Mouse (Mus musculus) frontal cortex, postnatal 25 days (tissue): ENCODE results near the gene Lingo2.

Experiments
- DNase-seq, 2 experiments: peaks; one replicate each; pipeline ENCODE4 v3.0.0; 2022; ENCODE audit warnings: low spot score in 2 of 2

Gene Lingo2

GRCm38 (mm10) chr4:36560997-36561396 is 390.6 kb downstream of the Lingo2 start:
- DNase-seq: no peak

- DNase-seq: no peak
Measured at GRCm38 (mm10) chr4:36540664-36541360, 410.7 kb downstream of the Lingo2 start.

GRCm38 (mm10) chr4:36533895-36534294 is 417.7 kb downstream of the Lingo2 start:
- no peak for DNase-seq

GRCm38 (mm10) chr4:36490255-36490654 is 461.3 kb downstream of the Lingo2 start:
- no peak for DNase-seq

GRCm38 (mm10) chr4:36435211-36435610 is 516.3 kb downstream of the Lingo2 start:
- no peak for DNase-seq

- DNase-seq: no peak
Measured at GRCm38 (mm10) chr4:36426192-36426591, 525.4 kb downstream of the Lingo2 start.

- no peak for DNase-seq
Measured at GRCm38 (mm10) chr4:36407350-36407749, 544.2 kb downstream of the Lingo2 start.

GRCm38 (mm10) chr4:36368925-36369324 is 582.6 kb downstream of the Lingo2 start:
- no peak for DNase-seq

GRCm38 (mm10) chr4:36354401-36354800 is 597.1 kb downstream of the Lingo2 start:
- DNase-seq: no peak

GRCm38 (mm10) chr4:36331741-36332140 is 619.8 kb downstream of the Lingo2 start:
- no peak for DNase-seq

GRCm38 (mm10) chr4:36325603-36326002 is 625.9 kb downstream of the Lingo2 start:
- DNase-seq: no peak

GRCm38 (mm10) chr4:36313067-36313466 is 638.5 kb downstream of the Lingo2 start:
- DNase-seq: no peak

- no peak for DNase-seq
Measured at GRCm38 (mm10) chr4:36311431-36311830, 640.1 kb downstream of the Lingo2 start.

GRCm38 (mm10) chr4:36305228-36305627 is 646.3 kb downstream of the Lingo2 start:
- DNase-seq: no peak

- DNase-seq: no peak
Measured at GRCm38 (mm10) chr4:36289701-36290053, 661.9 kb downstream of the Lingo2 start.

- DNase-seq: peak; percentile 41 to 43
Measured at GRCm38 (mm10) chr4:36288813-36289700, 662.5 kb downstream of the Lingo2 start.

- no peak for DNase-seq
Measured at GRCm38 (mm10) chr4:36262436-36263169, 688.9 kb downstream of the Lingo2 start.

GRCm38 (mm10) chr4:36186231-36186922 is 765.2 kb downstream of the Lingo2 start:
- peak in 1 of 2 experiments; percentile 32 for DNase-seq

- DNase-seq: no peak
Measured at GRCm38 (mm10) chr4:36183643-36184042, 767.9 kb downstream of the Lingo2 start.

GRCm38 (mm10) chr4:36170099-36170498 is 781.4 kb downstream of the Lingo2 start:
- DNase-seq: no peak

GRCm38 (mm10) chr4:36131341-36131740 is 820.2 kb downstream of the Lingo2 start:
- no peak for DNase-seq

GRCm38 (mm10) chr4:36095482-36095881 is 856.1 kb downstream of the Lingo2 start:
- DNase-seq: no peak
